Mouse (Mus musculus): Measurements from ENCODE around the gene Lkaaear1.

The Lkaaear1 gene

DNA sequence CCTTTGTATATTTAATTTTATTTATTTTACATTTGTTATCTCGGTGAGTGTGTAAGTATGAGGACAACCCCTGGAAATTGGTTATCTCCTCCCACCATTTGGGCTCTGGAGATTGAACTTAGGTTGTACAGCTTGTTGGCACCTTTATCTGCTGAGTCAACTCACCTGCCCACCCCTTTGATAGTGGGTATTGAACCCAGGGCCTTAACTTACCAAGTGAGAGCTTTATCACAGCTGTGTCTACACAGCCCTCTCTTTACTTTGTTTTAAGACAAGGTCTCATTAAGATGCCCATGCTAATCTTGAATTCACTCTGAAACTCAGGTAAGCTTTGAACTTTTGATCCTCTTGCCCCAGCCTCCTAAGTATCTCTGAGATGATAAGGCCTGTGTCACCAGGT, 16.3 kb downstream of the Lkaaear1 start:
- no peak for DNase-seq

- no peak for DNase-seq
Measured at GRCm38 (mm10) chr2:181680716-181681117, 17.5 kb downstream of the Lkaaear1 start.

DNA sequence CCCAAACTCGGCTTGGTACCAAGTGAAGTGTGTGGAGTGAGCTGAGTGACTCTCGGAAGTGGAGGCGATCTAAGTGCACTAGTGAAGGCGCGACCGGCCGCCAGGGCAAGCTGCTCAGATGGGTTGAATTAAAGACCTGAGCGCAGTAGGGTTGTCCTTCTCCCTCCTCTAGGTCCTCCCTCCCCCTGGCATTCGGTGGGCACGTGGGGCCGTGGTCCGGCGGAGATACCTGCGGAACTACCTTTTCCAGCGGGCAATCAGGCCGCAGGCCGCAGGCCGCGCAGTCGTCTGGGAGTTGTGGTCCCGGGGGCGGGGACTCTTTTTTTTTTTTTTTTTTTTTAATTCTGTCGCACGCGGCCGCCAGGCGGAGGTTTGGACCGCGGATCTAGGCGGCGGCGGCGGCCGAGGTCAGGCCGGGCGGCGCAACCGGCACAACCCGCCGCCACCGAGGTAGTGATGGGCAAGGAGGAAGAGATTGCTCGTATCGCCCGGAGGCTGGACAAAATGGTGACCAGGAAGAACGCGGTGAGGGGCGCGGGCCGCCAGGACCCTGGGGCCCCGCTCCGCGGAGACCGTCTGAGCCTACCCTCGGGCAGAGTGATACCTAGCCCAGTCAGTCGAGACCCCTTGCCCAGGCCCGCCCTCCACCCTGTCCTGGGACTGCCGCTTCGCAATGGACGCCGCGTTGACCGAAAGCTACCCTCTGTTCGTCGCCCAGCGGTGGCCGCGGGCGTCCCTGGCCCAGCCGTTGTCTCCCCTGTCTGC, 18.1 kb downstream of the Lkaaear1 start, which contains the start of gene Tcea2:
TSS of gene Tcea2 (plus strand) at position 360 of the 765 bp plus-strand sequence.
- peak; percentile 72 for DNase-seq

- DNase-seq: peak; percentile 80
Measured at GRCm38 (mm10) chr2:181678780-181679179, 19.5 kb downstream of the Lkaaear1 start.

GRCm38 (mm10) chr2:181677755-181678098, 20.5 kb downstream of the Lkaaear1 start:
- DNase-seq: peak; percentile 43

DNA sequence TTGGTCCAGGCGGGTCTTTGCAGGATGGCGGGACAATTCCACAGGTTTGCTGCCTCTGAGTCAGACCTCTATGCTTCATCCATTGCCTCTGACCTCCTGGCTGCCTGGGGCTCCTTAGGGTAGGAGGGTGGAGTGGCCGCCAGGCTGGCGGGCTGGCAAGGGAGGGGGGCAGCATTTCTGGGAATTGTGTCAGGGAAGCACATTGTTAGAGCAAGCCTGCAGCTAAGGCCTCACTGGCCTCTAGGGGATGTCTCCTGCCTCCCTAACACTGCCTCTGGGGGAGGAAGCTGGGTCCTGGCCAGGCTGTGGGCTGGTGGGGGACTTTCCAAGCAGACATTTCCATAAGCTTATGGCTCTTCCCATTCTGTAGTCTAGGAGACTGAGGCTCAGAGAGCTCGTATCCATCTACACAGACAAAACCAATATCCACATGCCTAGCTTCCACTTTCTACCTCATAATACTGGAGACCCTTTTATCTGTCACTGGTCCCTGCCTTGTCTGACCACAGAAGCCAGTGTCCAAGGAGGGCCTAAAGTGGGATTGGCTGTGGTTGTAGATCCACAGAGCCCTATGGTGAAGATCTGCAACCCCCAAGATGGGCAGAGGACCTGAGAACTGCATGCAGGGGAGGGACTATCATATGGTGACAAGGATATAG, 21.0 kb downstream of the Lkaaear1 start:
- peak; percentile 65 for DNase-seq

DNA sequence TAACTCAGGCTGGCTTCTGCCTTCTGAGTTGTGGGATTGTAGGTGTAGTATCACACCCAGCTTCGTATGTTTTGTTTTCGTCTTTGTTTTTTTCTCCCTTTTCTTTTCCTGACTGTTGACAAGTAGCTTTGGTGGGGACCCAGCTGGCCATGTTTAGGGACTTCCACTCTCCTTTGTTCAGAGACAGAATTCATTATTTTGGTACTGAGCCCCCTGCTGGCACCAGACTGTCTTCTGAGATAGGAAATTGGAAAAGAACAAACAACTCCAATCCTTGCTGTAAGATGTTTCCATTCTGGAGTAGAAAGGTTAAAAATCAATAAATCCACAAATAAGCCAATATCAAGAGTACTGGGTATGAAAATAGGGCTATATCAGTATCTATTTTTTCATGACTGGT, 21.8 kb downstream of the Lkaaear1 start:
- DNase-seq: no peak

GRCm38 (mm10) chr2:181675454-181675853, 22.8 kb downstream of the Lkaaear1 start:
- DNase-seq: peak; percentile 79

GRCm38 (mm10) chr2:181674934-181675333, 23.3 kb downstream of the Lkaaear1 start:
- no peak for DNase-seq

- DNase-seq: no peak
Measured at GRCm38 (mm10) chr2:181673501-181673900, 24.7 kb downstream of the Lkaaear1 start.

- DNase-seq: no peak
Measured at GRCm38 (mm10) chr2:181671984-181672383, 26.3 kb downstream of the Lkaaear1 start.

GRCm38 (mm10) chr2:181671326-181671725, 26.9 kb downstream of the Lkaaear1 start, which contains the start of gene Sox18:
Gene Sox18, minus strand, starts transcription at chr2:181671640.
- DNase-seq: peak; percentile 82

DNA sequence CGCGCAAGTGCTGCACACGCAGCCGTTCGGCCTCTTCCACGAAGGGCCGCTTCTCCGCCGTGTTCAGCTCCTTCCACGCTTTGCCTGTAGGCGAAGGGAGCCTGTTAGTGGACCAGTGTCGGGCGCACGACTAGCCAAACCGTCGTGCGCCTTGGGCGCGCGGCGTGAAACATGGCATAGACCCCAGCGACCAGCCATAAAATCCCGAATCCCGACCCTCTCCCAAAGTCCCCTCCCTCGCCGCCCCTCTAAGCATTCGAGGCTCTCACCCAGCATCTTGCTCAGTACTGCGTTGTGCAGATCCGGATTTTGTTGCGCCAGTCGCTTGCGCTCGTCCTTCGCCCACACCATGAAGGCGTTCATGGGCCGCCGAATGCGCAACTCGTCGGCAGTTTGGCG, 27.3 kb downstream of the Lkaaear1 start:
- DNase-seq: no peak

DNA sequence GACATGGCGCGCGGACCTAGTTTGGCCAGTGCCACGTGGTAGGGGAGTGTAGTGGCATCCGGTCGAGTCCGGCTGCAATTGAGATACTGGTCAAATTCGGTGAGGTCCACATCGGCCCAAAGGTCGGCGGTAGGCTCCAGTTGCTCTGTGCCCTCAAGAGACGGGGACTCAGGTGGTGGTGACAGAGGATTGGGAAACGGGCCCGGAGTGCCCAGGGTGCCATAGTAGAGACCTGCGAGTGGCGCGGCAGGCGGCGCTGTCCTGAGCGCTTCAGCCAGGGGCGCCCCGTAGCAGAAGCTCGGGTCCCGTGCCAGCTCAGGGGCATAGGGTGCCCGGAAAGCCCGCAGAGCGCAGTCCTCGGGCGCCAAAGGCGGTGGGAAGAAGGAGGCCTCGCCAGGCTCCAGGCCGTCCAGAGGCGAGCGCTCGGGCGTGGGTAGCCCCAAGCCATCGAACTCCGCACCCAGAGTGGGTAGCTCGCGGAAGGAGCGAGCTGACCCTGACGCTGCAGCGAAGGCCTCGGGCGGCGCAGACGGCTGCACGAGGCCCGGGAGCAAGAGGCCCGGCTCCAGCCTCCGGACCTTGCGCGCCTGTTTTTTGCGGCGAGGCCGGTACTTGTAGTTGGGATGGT, 27.8 kb downstream of the Lkaaear1 start:
- DNase-seq: no peak

DNA sequence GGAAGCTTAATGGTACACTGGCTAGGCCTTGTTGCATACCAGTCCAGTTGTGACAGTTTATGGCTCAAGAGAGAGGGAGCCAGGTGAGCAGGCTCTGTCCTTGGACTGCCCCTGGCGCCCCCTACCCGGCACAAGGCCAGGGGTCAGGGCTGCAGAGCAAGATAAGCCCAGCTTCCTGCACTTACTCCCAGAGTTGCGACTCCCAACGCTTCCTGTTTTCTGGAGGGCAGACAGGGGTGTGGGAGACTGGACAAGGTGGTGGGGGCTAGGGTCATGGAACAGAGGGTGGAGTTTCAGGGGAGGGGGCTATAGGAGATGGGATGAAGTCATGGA, 35.0 kb downstream of the Lkaaear1 start:
- peak; percentile 77 for DNase-seq

DNA sequence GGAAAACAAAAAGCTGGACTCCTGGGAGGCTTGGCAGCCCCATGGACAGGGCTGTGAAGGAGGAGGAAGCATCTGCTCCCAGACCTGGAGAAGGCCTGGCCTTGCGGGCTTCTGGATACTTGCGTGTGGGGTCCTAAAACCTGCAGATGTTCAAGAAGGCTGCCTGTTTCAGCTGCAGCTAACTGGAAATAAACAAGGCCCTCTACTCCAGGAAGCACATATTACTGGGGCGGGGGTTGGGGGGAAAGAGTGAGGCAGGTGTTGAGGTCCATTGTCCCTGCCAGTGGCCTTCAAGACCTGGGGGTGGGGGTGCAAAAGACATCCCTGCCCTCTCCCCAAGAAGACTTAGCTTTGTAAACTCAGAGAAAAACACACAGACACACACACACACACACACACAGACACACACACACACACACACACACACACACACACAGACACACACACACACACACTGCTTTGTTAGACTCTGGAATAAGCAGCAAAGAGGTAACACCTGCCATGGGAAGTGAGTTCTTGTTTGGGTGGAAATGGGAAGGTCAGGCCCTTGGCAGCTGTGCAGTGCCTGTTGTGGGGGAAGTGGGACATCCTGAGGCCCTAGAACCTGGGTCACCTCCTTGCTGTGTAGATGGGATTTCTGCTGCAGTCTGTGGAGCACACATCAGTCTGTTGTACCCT, 35.5 kb downstream of the Lkaaear1 start:
- DNase-seq: peak; percentile 32

- peak; percentile 91 for DNase-seq
Measured at GRCm38 (mm10) chr2:181659609-181660055, 38.6 kb downstream of the Lkaaear1 start.

DNA sequence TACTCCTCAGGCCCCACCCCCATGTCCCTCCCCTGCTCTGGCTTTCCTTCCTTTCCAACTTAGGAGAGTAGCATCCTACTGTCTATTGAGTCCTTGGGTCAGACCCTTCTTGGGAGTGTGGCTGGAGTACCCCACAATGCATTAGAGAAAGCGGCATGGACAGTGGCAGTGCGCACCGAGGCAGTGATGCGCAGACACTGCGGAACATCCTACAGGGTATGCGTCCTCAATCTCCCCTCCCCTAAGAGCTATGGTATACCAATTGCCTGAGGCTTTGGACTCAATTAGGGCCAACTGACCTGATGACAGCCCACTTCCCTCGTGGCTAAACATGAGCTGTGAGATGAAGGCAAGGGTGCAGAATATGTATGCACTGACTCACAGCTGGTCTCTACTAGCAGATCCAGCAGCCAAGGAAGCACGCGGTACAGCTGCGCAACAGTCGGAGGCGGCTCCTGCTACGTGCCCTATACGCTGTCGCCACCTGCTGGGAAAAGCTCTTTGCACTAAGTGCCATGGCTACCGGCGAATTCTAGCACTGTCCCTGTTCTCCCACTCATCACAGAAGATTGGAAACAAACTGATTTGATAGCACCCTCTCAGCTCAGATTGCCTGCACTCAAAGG, 39.2 kb downstream of the Lkaaear1 start:
- DNase-seq: peak; percentile 70

GRCm38 (mm10) chr2:181658528-181658927, 39.7 kb downstream of the Lkaaear1 start:
- DNase-seq: no peak

- no peak for DNase-seq
Measured at GRCm38 (mm10) chr2:181657441-181657840, 40.8 kb downstream of the Lkaaear1 start.

- DNase-seq: no peak
Measured at GRCm38 (mm10) chr2:181656734-181657133, 41.5 kb downstream of the Lkaaear1 start, which contains the start of gene Gm29797. Gene Gm29797, plus strand, starts transcription at chr2:181657034.

GRCm38 (mm10) chr2:181653523-181653922, 44.7 kb downstream of the Lkaaear1 start:
- no peak for DNase-seq

DNA sequence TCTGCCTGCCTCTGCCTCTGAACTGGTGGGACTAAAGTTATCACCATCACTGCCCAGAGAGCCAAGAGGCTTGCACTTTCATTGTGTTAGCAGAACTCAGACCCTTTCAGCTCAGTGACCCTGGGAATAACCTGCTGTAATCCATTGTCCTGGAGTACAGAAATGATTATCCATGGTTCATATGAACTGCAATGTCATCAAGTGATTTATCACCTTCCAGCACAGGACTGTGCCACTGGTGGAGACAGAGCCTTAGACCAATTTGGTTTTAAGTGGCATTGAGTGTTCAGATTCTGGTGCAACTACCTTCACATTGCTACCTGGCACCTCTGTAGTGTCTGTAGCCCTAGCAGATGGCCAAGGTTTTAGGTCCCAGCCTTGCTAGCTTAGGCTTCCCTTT, 45.2 kb downstream of the Lkaaear1 start:
- DNase-seq: no peak

Measured in lung, postnatal 14 days (tissue).